Mouse (Mus musculus) brain, embryonic 14.5 days (tissue): ENCODE results near the gene Hoxc10.

Source experiments
- CTCF ChIP-seq: fragments of 200-500 bp; IDR thresholded peaks from 2 replicates; pipeline ENCODE4 v1.5.1; 2012; ENCODE audit warnings: inconsistent platforms, mild to moderate bottlenecking, moderate library complexity, borderline replicate concordance; ENCODE audit not compliant: insufficient read depth, insufficient read length; ENCODE audit errors: extremely low read depth
- POLR2A ChIP-seq: fragments of 200-500 bp; IDR thresholded peaks from 2 replicates; pipeline ENCODE4 v1.6.1; 2012; ENCODE audit warnings: mild to moderate bottlenecking, inconsistent platforms, borderline replicate concordance; ENCODE audit not compliant: poor library complexity, insufficient read depth, insufficient read length, severe bottlenecking; ENCODE audit errors: extremely low read depth

DNA sequence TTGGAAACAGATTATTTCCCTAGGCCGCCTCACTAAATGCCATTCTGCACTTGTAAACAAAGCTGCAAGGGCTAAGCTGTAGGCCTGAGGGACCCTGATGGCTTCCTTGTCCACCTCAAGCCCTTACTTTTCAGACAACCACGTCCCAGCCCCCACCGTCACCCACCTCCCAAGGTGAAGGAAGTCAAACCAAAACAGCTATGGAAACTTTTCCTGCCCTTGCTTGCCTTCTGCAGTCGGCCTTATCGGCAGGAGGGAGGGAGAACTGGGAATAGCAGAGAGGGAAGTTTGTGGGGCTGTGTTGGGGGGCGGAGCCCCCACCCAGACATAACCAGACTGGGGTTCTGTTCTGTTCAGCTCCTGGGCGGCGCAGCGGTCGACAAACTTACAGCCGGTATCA, 25.6 kb downstream of the Hoxc10 start:
- TF ChIP-seq CTCF = no peak
- TF ChIP-seq POLR2A = no peak
